Mouse (Mus musculus) ES-E14 (cell line): ENCODE measurements around the gene Hint1.

Experiments used
- CHD2 ChIP-seq: IDR thresholded peaks from 2 replicates; pipeline ENCODE4 v1.6.1; 2014; ENCODE audit warnings: mild to moderate bottlenecking, low read depth, low read length, inconsistent platforms
- ZC3H11A ChIP-seq: IDR thresholded peaks from 2 replicates; pipeline ENCODE4 v1.6.1; 2012; ENCODE audit warnings: low read depth, mild to moderate bottlenecking, inconsistent platforms, low read length, borderline replicate concordance

GRCm38 (mm10) chr11:54867903-54868434 is 1.8 kb downstream of the Hint1 start:
- TF ChIP-seq ZC3H11A (no peak), CHD2 (no peak)
